Mouse (Mus musculus) lung, embryonic 15.5 days (tissue): Measurements from ENCODE around the gene Fkbp11. TPM values are rescaled to one million over a fixed set of nuclear protein-coding genes. Genes with fewer than 3 reads are reported as not detected.

Source experiments
- polyA plus RNA-seq: library from polyadenylated mRNA; unstranded; fragments of >200 nt; fragmentation: Nextera tagmentation; extraction: Ambion mirVana; gene quantifications from 2 replicates; pipeline ENCODE4 v1.2.1, GENCODE M21; 2015

Fkbp11 gene
- polyA plus RNA-seq, 1 experiment from 2014 or later: 30.0 TPM

Other genes with a start within 250 kb of the Fkbp11 start
- gene Lalba, start 245.5 kb downstream of the Fkbp11 start, polyA plus RNA-seq: 0.21 and 0.40 TPM in 2 replicates
- not detected in 2 replicates for gene Olfr279, start 235.8 kb downstream of the Fkbp11 start, polyA plus RNA-seq
- gene Kansl2, start 193.9 kb downstream of the Fkbp11 start, polyA plus RNA-seq: 112 TPM in 2 replicates
- 51.4 and 56.3 TPM in 2 replicates for gene Ccnt1, start 157.3 kb downstream of the Fkbp11 start, polyA plus RNA-seq
- not detected in 2 replicates for gene 4930415O20Rik, start 157.2 kb downstream of the Fkbp11 start, polyA plus RNA-seq
- 22.4 and 23.2 TPM in 2 replicates for gene Adcy6, start 118.1 kb downstream of the Fkbp11 start, polyA plus RNA-seq
- 26.7 and 27.2 TPM in 2 replicates for gene Cacnb3, start 97.4 kb downstream of the Fkbp11 start, polyA plus RNA-seq
- 22.5 and 22.9 TPM in 2 replicates for gene Ddx23, start 65.3 kb downstream of the Fkbp11 start, polyA plus RNA-seq
- gene Rnd1, start 50.7 kb downstream of the Fkbp11 start, polyA plus RNA-seq: 0.63 and 0.92 TPM in 2 replicates
- 2.1 and 2.8 TPM in 2 replicates for gene Ccdc65, start 20.0 kb downstream of the Fkbp11 start, polyA plus RNA-seq
- gene Arf3, start 35.0 kb upstream of the Fkbp11 start, polyA plus RNA-seq: 45.7 and 45.8 TPM in 2 replicates
- 0.10 TPM in 1 of 2 replicates, not detected in the other for gene Wnt10b, start 50.0 kb upstream of the Fkbp11 start, polyA plus RNA-seq
- gene Wnt1, start 61.7 kb upstream of the Fkbp11 start, polyA plus RNA-seq: not detected in 2 replicates
- 0.04 TPM in 1 of 2 replicates, not detected in the other for gene Ddn, start 81.3 kb upstream of the Fkbp11 start, polyA plus RNA-seq
- 105 and 113 TPM in 2 replicates for gene Prkag1, start 103.3 kb upstream of the Fkbp11 start, polyA plus RNA-seq
- 11.1 and 12.5 TPM in 2 replicates for gene Kmt2d, start 143.0 kb upstream of the Fkbp11 start, polyA plus RNA-seq
- gene Rhebl1, start 166.3 kb upstream of the Fkbp11 start, polyA plus RNA-seq: 9.9 and 11.6 TPM in 2 replicates
- gene Dhh, start 170.3 kb upstream of the Fkbp11 start, polyA plus RNA-seq: 2.3 and 2.8 TPM in 2 replicates
- gene Lmbr1l, start 190.0 kb upstream of the Fkbp11 start, polyA plus RNA-seq: 14.8 and 15.8 TPM in 2 replicates
- 1,916 and 1,998 TPM in 2 replicates for gene Tuba1b, start 206.4 kb upstream of the Fkbp11 start, polyA plus RNA-seq
- gene Gm49450, start 225.4 kb upstream of the Fkbp11 start, polyA plus RNA-seq: not detected in 2 replicates
- gene Tuba1a, start 225.5 kb upstream of the Fkbp11 start, polyA plus RNA-seq: 1,060 and 1,067 TPM in 2 replicates